Mouse (Mus musculus): Measurements from ENCODE around the gene Magi1.

- no peak for TF ChIP-seq POLR2A (IDR thresholded peaks at IDR 0.05; ENCODE audit: borderline replicate concordance, control insufficient read depth, low read depth, low read length)
- TF ChIP-seq CTCF (IDR thresholded peaks at IDR 0.05; ENCODE audit: control insufficient read depth, insufficient read depth, low read length), result no peak
These were observed 557.6 kb downstream of the Magi1 start for GRCm38 (mm10) chr6:93726121-93726520.

All from bone marrow, adult 2 months (tissue).